Mouse (Mus musculus): Measurements from ENCODE around the gene Vps53. TPM values are rescaled to one million over a fixed set of nuclear protein-coding genes. Genes with fewer than 3 reads are reported as not detected.

Vps53 gene
- total RNA-seq, 2 experiments from 2014 or later = 6.0 to 28.1 TPM

DNA sequence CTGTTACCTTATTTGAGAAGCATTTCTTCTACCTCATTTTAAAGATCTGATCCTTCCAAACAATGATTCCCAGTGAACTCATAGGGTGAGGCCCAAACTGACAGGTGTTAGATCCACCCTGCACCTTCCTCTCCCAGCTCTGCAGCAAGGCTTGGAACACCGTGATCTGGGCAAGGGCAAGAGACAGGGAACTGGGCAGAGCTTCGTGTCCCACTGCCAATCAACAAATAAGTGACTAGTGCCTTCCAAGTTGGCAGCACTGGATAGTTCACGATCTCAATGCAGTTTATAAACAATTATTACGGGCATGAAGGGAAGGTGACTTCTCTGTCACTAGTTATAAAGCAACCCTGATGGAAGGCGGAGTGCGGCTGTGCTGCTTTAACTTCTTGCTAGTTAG lies 109.6 kb downstream of the Vps53 start:
- no peak for ATAC-seq (replicated peaks; ENCODE audit: low FRiP score, poor library complexity, severe bottlenecking)

- no peak for ATAC-seq (replicated peaks; ENCODE audit: low FRiP score, poor library complexity, severe bottlenecking)
These were observed 112.8 kb downstream of the Vps53 start for GRCm38 (mm10) chr11:76066563-76067156.

DNA sequence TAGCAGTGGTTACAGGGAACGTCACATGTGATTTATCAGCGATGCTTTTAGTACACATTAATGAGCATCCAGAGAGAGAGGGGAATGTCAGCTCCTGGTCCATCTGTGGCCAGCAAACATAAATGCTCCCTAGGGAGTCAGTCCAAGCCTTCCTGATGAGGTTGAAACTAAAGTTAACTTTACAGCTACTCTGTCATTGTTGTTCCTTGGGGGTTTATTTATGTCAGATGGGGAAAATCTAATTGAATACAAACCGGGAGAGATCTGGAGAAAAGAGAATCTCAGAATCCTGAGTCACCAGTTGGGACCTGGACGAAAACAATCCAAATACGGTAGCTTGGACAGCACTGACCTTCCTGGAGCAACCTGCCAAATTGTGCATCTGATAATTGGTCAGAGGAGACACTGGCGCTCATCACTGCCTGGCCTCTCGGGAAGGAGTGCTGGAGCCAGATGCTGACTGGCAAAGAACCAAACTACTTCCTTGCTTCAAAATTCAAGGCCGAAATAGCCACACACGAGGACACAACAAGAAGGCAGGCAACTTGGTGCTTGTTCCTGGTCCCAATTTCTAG lies 113.8 kb downstream of the Vps53 start:
- no peak for ATAC-seq (replicated peaks; ENCODE audit: low FRiP score, poor library complexity, severe bottlenecking)

GRCm38 (mm10) chr11:76064411-76064810 lies 115.0 kb downstream of the Vps53 start:
- no peak for ATAC-seq (replicated peaks; ENCODE audit: low FRiP score, poor library complexity, severe bottlenecking)

DNA sequence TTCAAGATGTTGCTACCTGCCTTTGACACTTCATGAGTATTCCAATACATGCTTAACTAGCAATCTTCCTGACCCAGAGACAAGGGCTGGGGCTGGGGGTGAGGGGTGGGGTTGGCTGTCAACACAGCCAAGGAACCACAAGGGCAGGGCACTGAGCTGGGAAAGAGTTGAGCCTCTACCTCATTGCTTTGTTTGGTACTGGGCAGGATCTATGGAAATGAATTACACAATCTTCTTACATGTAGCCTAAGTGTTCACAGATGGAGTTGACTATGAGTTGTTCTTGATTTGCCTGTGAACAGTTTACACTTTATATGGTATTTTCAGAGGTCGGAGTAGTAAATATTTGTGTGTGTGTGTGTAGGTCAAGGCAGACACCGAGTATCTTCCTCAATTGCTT lies 118.5 kb downstream of the Vps53 start:
- ATAC-seq (replicated peaks; ENCODE audit: low FRiP score, poor library complexity, severe bottlenecking) = no peak

DNA sequence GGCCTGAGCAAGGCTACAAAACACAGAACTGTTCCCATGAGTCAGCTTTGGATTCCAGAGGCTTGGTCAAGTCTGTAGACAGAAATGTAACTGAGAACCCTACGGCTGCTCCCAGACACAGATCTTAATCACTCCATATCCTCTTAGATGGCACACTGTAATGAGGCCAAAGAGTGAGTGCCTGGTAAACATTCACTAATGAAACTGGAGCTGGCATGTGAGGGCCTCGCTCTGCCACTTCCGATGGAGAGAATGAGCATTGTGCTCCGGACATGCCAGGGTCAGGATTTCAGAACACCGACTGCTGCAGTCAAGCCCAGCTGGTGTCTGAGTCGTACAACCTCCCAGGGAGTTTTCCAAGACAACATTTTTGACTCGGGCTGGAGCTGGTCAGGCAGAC lies 119.5 kb downstream of the Vps53 start:
- no peak for ATAC-seq (replicated peaks; ENCODE audit: low FRiP score, poor library complexity, severe bottlenecking)

DNA sequence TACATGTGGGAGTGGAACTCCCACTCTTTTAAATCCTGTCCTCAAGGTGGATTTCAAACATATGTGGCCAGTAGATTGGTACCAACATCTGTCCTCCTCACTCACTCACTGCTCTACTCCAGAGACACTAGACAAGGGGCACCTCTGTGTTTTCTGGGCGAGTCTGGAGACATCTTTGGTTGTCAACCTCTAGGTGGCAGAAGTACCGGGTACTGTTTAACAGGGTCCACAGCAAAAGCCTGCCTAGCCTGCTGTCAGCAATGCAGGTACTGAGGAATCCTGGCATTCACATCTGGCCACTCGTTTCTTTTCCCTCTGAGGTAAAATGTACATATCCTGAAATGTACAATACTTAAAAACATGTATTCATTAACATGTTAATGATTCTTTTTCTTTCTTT lies 123.0 kb downstream of the Vps53 start:
- no peak for ATAC-seq (replicated peaks; ENCODE audit: low FRiP score, poor library complexity, severe bottlenecking)

DNA sequence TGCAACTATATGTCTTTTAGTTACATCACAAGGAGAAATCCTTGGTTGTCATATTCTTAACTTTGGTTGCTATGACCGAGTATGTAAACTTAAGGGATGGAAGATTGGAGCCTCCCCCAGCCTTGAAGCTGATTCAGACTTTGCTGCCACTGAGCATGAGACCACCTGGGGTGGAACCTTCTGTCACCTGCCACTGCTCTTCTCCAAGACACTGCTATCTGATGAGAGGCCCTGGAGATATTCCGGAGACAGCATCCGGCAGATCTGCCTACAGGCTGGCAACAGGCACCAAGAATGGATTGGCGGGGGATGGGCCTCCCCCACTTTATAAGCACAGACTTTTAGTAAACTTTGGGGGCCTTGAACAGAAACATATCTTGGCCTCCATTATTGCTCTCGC lies 127.0 kb downstream of the Vps53 start:
- no peak for ATAC-seq (replicated peaks; ENCODE audit: low FRiP score, poor library complexity, severe bottlenecking)

- no peak for ATAC-seq (replicated peaks; ENCODE audit: low FRiP score, poor library complexity, severe bottlenecking)
These were observed 128.4 kb downstream of the Vps53 start for GRCm38 (mm10) chr11:76050967-76051512.

DNA sequence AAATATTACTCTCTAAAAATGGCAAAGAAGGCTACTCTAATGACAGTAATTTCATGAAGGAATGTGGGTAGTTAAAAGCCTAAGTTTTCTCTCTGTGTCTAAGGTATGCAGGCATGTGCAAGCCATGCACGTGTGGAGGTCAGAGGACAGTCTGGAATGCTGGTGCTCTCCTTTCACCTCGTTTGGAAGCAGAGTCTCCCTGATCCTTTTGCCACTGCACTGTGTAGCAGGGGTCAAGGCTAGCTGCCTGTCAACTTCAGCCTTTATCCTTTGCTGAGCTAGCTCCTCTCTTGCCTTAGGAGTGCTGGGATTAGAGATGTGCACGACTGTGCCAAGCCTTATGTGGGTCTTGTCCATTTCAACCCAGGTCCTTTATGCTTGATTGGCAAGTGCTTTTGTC lies 128.9 kb downstream of the Vps53 start:
- no peak for ATAC-seq (replicated peaks; ENCODE audit: low FRiP score, poor library complexity, severe bottlenecking)

DNA sequence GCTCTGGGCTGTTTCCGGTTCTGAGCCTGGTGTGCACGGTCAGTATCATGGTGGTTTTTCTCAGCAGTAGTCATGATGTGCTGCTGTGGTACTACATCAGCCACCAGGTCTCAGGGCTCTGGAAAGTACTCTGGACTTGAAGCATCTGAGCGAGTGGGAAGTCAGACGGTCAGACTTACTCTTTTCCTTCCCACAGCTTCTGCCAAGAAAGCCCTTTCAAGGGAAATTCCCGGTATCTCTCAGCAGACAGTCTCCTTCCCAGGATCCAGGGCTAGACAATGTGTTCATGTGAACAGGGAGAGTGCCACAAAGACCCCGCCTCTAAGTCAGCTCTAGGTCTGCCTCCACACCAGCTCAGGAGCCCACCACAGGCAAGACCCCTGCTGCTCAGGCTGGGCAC lies 134.1 kb downstream of the Vps53 start:
- ATAC-seq (replicated peaks; ENCODE audit: low FRiP score, poor library complexity, severe bottlenecking) = no peak

- ATAC-seq (replicated peaks; ENCODE audit: low FRiP score, poor library complexity, severe bottlenecking) = no peak
These were observed 135.0 kb downstream of the Vps53 start for GRCm38 (mm10) chr11:76044468-76044867.

GRCm38 (mm10) chr11:76042882-76043281 lies 136.6 kb downstream of the Vps53 start:
- no peak for ATAC-seq (replicated peaks; ENCODE audit: low FRiP score, poor library complexity, severe bottlenecking)

DNA sequence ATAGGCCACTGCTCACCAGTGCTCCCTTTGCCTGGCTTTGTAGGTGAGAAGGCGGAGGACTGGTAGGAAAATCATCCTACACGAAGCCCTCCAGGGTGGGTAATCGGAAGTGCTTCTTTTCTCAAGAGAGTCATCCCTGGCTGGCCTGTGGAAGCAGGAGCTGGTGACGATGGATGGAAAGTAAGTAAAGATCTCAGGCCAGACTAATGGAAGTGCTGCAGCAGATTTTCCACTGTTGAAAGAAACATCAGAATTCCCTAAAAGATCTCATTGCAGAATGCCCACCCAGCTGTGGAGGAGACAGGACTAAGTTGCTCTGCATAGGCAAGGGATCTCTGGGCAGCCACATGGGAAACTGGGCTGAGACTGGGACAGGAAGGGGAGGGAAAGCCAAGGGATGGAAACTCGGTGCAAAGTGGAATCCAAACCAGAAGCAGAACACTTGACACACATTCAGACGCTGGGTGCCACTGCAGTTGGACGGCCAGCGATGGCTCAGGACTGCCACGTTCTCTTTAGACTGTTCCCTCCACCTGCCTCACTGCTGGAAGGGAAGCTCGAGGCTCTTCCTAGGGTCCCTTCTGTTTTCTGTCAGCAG lies 137.3 kb downstream of the Vps53 start:
- ATAC-seq (replicated peaks; ENCODE audit: low FRiP score, poor library complexity, severe bottlenecking) = no peak

GRCm38 (mm10) chr11:76040761-76041376 lies 138.6 kb downstream of the Vps53 start:
- no peak for ATAC-seq (replicated peaks; ENCODE audit: low FRiP score, poor library complexity, severe bottlenecking)

DNA sequence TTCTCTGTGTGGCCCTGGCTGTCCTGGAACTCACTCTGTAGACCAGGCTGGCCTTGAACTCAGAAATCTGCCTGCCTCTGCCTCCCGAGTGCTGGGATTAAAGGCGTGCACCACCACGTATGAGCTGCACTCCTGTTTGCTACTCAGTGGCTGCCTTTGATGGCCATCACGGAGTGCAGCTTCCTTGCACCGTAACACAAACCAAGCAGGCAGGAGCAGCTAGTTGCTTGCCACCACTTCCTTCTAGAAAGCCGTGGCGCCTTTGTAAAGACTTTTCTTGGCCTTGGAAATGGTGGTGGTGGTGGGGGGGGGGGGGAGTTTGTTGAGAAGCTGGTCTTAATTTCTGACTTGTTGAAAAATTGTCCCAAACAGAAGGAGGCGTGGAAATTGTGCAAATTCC lies 139.3 kb downstream of the Vps53 start:
- no peak for ATAC-seq (replicated peaks; ENCODE audit: low FRiP score, poor library complexity, severe bottlenecking)

DNA sequence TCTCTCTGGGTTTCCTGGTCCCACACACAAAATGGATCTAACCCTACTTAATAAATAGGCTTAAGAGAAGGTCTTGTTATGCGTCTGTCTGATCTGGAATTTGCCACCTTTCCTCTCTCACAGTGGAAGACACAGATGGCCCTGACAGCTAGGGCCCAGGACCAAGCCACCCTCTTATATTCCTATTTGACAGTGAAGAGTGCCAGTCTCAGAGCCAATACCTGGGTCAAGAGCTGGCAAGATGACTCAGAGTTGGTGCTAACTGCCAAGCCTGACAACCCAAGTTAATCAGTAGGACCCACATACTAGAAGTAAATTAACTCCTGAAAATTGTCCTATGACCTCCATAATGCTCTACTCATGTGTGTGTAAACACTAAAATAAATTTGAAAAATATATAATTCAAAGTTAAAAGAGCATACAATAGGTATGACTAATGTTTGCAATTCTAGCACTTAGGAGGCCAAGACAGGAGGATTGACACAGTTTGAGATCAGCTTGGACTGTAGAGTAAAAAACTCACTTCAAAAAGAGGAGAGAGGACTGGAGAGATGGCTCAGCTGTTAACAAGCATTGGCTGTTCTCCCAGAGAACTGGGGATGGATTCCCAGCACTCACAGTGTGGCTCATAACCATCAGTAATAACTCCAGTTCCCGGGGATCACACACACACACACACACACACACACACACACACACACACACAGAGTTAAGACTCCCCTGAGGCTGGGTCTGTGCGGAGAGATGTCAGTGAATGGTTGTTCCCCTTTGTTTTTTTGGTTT lies 140.0 kb downstream of the Vps53 start:
- ATAC-seq (replicated peaks; ENCODE audit: low FRiP score, poor library complexity, severe bottlenecking) = no peak

DNA sequence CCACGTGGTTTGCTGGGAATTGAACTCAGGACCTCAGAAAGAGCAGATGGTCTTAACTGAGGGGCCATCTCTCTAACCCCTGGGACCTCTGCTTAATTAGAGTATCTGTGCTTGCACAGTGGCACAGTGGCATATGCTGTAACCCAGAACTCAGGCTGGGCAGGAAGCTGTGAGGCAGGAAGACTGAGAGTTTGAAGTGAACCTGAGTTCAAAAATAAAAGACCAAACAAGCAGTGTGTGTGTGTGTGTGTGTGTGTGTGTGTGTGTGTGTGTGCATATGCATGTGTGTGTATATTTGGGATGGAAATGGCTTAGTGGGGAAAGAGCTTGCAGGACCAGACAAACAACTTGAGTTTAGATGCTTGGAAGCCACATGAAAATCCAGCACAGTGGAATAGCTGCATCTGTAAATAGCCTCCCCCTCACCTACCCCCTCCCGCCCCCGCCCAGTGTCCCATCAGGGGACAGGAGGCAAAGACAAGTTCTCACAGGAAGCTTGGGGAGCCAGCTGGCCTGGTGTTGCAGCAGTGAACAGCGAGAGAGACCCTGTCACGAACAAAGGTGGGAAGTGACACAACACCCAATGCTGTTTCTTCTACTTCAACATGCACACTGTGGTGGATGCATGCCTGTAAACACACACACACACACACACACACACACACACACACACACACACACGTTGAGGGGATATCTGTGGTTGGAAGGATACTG lies 141.7 kb downstream of the Vps53 start:
- no peak for ATAC-seq (replicated peaks; ENCODE audit: low FRiP score, poor library complexity, severe bottlenecking)

- no peak for ATAC-seq (replicated peaks; ENCODE audit: low FRiP score, poor library complexity, severe bottlenecking)
These were observed 144.3 kb downstream of the Vps53 start for GRCm38 (mm10) chr11:76035182-76035581.

GRCm38 (mm10) chr11:76033836-76034235 lies 145.6 kb downstream of the Vps53 start:
- no peak for ATAC-seq (replicated peaks; ENCODE audit: low FRiP score, poor library complexity, severe bottlenecking)
